Mouse (Mus musculus) adrenal gland, adult 18-20 months (tissue): ENCODE data around the gene Naa15. TPM values are rescaled to one million over a fixed set of nuclear protein-coding genes. Genes with fewer than 3 reads are reported as not detected.

Source experiments
- DNase-seq, 2 experiments: peaks; one replicate each; pipeline ENCODE4 v3.0.0; 2021 to 2022; ENCODE audit warnings: low spot score in 2 of 2
- total RNA-seq, 2 experiments: library from RNA; stranded (reverse); gene quantifications; 1 replicate in 1 of 2; 2 replicates in 1 of 2; pipeline ENCODE4 v1.2.3; 2021

Naa15 gene
- total RNA-seq, 2 experiments from 2014 or later: 54.1 to 59.7 TPM

DNA sequence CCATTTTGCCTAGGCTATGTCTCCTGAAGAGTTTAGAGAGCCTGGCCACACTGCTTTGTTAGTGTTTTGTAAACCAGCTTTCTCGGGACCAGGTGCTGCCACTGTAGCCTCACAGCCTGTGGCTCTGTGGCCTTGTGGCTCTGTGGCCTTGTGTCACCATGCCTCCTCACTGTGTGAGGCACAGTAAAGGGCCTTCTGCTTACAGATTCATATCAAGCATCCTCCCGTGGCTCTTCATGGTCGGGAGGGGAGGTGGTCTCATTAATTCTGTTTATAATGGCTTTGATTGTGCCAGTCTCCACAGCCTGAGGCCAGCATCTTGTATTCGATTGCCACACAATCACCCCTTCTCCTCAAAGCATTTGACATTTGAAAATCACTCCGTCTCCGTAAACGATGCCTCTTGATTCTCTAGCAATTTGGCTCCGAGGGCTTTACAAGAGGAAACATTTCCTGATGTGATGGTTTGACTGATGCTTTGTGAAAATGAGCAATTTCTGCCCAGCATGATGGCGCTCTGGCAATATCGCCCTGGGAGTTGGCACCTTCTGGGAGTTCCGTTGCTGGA, 89.5 kb downstream of the Naa15 start:
- no peak for DNase-seq

DNA sequence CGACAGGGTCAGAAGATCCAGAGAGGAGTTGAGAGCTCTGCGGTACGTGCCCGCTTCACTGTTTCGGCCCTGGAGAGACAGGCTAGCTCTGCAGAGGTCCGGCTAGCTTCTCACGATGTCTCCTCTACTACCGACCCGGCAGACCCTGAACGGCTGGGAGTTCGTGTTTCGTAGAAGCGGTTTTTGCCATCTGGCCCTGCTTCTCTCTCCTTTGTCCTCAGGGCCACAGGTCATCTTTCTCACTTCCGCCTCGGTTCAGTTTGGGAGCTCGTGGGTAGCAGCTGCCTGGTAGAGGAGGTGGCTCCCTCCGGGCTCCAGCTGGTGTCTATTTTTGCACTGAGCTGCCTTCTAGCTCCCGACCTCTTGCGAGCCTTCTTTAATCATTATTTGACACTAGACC, 90.5 kb downstream of the Naa15 start:
- DNase-seq: no peak

DNA sequence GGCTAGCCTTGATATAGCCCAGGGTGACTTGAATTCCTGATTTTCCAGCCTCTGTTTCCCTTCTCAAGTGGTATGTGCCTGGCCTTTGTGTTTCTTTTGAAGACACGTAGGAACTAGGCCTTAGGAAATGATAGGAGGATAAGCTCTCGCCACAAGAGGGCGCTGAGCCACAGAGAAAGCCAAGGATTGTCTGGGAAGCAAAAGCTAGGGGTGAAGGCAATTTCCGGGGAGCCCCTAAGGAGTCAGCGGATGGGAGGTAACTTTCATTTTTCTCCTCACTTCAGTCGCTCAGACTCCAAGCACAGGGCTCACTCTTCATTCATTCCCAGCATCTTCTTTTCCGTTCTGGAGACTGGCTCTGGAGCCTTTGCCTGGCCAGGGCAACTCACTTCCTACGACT, 96.0 kb downstream of the Naa15 start:
- peak; percentile 72 to 79 for DNase-seq

DNA sequence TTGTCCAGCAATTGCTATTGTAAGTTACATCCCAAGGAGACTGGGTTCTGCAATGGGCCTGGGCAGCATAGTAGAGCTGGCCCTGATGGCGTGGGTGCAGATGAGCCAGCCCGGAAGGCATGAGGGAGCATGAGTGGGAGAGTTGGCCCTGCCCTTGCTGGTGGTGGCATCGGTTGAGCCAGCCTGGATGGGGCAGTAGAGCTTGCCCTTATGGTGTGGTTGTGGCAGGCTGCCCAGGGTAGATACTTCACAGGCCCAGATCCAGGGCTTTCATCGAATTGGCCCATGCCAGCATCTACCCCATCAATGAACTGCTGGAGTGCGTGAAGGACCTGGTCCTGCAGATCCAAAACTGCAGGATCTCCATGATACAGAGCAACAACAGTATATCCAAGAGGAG, 97.0 kb downstream of the Naa15 start:
- DNase-seq: no peak

DNA sequence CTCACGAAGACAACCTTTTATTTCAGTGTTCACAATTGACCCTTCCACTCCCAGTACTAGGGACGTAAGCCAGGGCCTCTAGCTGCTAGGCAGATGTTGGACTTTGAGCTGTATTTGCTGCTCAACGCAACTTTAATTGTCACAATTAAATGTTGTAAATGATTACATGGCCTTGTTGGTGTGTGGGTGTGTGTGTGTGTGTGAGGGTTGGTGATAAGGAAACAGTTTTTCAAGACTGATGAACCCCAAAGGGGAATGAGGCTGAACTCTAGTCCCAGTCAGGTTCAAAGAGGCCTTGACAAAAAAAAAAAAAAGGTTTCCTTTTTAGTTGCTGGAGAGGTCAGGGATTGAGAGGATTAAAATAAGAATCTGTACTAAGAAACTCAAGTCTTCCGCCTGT, 102.5 kb downstream of the Naa15 start:
- DNase-seq: no peak

DNA sequence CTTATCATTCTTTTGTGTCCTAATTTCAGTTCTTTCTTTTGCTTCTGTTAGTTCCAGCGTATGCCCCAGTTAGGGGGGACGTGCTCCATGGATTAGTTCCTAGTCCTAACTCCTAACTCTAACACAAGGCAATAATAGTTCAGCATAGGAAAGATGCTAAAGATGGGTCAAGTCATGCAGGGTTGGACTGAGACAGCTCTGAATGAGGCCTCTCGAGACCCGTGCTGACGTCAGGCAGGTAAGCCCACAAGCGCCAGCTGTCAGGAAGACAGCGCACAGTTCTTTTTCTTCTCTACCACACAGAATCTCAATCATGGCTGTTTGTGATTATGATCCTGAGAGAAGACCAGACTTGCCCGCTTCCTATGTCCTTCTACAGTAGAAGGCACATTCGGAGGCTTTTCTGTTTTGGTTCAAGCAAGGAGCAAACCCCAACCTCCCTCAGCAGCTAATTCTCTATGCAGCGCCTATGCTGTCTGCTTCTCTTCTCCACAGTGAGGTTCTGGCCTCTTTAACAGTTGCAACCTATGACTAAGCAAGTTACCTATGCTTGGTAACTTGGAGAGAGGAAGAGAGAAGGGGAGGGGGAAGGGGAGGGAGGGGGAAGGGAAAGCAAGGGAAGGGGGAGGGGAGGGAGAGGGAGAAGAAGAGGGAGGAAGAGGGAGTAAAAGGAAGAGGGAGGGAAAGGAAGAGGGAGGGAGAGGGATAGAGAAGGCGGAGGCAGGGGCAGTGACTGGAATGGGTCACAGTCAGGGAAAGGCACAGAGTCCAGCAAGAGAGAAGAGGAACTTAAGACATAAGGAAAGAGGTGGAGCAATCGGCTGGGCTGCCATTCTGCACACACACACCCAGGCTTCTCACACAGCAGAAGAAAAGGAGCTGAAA, 103.2 kb downstream of the Naa15 start:
- no peak for DNase-seq

DNA sequence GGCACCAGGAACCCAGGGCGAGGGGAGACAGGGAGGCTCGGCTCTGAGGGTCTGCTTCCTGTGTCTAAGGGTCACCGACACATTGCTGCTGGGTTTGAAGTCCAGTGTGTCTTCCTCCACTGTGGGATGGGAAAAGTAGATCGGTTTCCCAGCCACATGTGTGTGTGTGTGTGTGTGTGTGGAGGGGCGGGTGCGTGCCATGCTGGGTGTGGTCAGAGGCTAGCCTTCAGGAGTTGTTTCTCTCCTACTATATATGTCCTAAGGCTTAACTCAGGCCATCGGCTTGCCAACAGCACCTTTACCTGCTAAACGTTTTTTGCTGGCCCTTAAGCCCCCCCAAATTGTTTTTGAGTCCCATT, 103.8 kb downstream of the Naa15 start:
- DNase-seq: no peak

DNA sequence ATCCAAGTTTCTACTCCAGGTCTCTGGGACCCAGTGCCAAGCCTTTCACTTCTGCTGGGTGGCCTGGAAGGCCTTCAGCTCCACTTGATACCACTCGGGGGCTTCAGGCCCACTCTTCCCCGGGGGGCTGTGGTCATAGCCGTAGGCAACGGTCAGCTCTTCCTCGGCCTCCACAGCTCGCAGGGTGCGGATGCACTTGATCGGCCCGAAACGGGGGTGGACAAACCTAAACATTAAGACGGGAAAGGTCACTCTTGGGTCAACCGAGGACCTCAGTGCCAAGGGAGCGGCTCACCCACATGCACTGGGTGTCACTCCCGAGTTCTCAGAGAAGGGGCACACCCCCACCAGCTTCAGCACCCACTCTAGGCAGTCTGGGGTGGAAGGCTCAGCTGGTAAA, 106.3 kb downstream of the Naa15 start:
- no peak for DNase-seq

DNA sequence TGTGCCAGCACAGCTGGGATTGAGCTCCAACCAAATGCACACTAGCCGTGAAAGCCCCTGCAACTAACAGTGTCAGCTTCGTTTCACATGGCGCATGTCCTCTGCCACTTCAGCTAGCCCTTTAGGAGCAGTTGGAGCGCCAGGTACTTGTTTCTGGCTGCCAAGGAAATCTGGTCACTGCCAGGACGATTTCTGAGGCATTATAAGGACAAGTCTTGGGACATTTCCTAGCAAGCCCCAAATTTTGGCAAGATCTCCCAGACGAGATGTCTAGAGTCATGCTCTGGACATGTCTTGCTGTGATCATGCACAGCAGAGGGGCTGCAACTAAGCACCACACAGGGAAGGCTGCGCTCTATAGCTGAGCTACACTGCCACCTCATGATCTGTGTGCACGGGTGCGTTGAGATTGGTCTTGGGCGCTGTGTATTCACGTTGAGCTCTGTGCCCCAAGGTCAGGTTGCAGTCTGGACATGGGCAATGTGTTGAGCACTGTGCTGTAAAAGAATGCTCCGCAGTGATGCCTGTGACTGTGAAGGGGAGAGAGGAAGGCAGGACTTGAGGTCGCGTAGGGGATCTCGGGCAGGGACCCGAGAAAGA, 110.3 kb downstream of the Naa15 start:
- no peak for DNase-seq

Other genes with a start within 250 kb of the Naa15 start
- 10 to 100 TPM; 34.1 to 55.2 TPM for gene Noct, start 190.7 kb upstream of the Naa15 start, total RNA-seq
- 10 to 100 TPM; 61.9 to 78.4 TPM for gene Elf2, start 74.5 kb upstream of the Naa15 start, total RNA-seq
- 100 to 1,000 TPM; 605 to 839 TPM for gene Mgarp, start 18.4 kb upstream of the Naa15 start, total RNA-seq
- 100 to 1,000 TPM; 725 to 859 TPM for gene Ndufc1, start 6.2 kb upstream of the Naa15 start, total RNA-seq
- gene Rab33b, start 68.8 kb downstream of the Naa15 start, total RNA-seq: 10 to 100 TPM; 12.9 to 13.3 TPM
- 10 to 100 TPM; 48.3 to 48.8 TPM for gene Setd7, start 145.7 kb downstream of the Naa15 start, total RNA-seq
- 100 to 1,000 TPM; 102 to 181 TPM for gene Mgst2, start 245.2 kb downstream of the Naa15 start, total RNA-seq